Mouse (Mus musculus): ENCODE results near the gene Irf2bpl. TPM values are rescaled to one million over a fixed set of nuclear protein-coding genes. Genes with fewer than 3 reads are reported as not detected.

The Irf2bpl gene
- total RNA-seq (2021): 10 to 100 TPM; 68.0 to 70.8 TPM

DNA sequence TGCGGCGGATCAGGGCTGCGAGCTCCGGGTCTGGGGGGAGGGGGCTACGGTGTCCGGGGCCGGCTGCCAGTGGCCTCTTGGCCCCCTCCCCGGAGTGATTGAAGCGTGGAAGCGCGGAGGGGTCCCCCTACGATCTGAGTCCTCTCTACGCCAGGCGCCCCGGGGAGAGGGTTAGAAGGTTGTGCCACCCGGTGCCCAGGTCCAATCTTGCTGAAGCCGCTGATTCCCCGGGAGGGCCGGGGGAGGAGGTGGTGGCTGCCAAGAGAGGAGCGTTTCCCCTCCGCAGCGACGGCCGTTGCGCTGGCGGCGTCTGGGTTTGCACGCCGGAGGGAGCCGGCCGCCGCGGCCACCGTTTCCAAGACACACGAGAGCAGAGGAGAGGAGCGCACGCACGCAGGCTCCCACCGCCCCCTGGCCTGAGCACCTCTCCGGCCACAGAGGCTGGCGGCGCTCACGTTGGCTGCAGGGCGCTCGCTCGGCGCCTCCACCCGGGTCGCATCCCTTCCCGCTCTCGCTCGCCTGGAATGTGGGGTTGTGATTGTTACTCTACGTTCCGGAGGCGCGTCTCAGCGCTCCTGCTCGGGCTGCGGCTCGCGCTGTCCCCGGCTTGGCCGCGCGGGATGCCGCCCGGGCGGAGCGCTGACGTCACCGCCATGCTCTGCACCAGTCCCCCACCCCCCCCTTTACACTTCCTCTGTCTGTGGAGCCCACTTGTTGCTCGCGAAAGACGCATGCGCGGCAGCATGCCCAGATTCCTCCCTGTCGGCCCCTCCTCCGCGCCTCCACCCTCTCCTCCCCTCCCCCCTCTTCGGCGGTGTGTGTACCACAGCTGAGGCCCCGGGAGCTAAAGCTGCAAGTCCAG, at the start of gene Irf2bpl:
Gene Irf2bpl, minus strand, starts transcription at position 602 of the 862 bp plus-strand sequence.
- DNase-seq (ENCODE audit: extremely low spot score in 1 of 2, low spot score in 1 of 2): peak; percentile 98 to 100

DNA sequence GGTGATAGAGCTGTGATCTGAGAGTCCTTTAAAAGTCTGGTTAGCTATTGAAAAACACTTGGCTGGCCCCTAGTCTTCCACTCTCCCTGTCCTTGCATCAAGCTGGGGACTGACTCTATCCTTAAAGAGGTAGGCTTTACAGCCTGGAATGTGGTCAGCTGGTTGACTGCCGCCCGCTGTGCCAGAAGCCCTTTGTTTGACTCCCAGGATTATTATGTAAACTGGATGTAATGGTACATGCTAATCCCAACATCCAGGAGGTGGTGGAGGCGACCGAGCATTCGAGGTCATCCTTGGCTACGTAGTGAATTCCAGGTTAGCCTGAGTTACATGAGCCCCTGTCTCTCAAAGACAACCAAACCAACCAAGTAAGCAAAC, 48.0 kb upstream of the Irf2bpl start:
- no peak for DNase-seq (ENCODE audit: extremely low spot score in 1 of 2, low spot score in 1 of 2)

DNA sequence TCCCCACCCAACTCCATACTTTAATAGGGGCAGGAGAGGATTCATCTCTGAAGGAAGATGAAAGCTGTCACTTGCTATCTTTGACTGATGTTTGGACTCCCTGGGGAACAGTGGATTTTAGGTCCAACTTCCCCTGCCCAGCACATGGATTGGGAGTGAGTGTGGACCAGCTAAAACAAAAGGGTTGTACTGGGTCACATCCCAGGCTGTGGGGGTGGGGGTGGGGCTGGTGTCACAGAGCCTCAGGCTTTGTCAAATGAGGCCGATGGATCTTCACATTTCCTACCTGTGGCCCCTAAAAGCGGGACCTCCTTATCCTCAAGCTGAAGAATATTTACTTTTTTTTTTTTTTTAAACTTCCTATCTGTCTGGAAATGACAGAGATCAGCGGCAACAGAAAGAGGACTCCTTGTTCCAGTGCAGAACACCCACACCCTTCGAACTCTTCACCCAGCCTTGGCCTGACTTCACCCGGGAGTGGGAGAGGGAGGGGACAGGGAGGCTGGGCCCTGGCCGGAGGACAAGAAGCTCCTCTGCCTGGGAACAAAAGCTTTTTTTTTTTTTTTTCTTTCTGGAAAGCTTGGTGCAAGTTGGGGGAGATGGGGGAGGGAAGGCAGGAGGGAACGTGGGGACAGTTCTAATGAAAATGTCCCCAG, 47.4 kb upstream of the Irf2bpl start:
- no peak for DNase-seq (ENCODE audit: extremely low spot score in 1 of 2, low spot score in 1 of 2)

DNA sequence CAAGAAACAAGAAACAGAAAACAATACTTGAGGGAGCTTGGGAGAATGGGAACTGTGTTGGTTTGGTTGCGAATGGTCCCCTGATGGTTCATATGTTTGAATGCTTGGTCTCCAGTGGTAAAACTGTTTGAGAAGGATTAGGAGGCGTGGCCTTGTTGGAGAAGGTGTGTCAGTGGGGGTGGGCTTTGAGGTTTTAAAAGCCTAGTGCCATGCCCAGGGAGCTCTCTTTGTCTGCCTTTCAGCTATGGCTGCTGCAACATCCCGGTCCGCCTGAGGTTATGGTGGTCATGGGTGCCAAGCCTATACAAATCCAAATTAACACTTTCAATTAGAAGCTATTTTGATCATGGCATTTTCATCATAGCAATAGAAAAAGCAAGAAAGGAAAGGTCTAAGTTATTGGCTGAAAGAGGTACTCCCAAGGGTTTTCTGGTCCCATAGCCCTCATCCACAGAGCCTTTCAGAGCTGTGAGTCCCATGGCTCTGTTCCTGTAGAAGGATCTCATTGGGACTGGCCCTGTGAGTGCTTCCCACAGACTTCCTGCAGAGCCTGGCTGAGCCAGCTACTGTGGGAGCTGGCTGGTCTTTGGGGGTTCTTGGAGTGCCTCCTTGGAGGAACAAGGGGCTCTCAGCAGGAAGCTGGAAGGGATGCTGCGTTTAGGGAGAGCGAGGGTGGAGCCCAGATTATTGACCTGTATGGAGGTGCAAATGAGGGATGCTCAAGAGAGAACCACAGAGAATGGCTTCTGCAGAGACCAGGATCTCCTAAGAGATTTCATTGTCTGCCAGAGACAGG, 46.5 kb upstream of the Irf2bpl start:
- no peak for DNase-seq (ENCODE audit: extremely low spot score in 1 of 2, low spot score in 1 of 2)

DNA sequence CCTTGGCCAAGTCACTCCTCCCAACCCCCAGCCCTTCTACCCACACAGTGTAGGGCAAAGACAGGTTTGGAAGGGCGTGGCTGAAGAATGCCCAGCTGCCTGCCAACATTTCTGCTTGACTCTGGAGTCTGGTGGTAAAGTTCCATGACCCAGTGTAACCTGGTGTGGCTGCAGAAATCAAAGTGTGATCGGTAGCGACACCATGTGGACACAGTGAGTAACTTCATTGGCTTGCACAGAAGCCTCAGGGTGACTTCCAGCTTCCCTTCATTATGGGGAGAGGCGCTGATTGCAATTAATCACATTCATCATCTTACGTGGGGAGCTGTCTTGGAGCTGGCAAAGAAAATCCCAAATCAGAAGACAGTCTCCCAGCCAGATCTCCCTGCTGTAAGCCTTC, 39.2 kb upstream of the Irf2bpl start:
- DNase-seq (ENCODE audit: extremely low spot score in 1 of 2, low spot score in 1 of 2): peak; percentile 59 to 79

DNA sequence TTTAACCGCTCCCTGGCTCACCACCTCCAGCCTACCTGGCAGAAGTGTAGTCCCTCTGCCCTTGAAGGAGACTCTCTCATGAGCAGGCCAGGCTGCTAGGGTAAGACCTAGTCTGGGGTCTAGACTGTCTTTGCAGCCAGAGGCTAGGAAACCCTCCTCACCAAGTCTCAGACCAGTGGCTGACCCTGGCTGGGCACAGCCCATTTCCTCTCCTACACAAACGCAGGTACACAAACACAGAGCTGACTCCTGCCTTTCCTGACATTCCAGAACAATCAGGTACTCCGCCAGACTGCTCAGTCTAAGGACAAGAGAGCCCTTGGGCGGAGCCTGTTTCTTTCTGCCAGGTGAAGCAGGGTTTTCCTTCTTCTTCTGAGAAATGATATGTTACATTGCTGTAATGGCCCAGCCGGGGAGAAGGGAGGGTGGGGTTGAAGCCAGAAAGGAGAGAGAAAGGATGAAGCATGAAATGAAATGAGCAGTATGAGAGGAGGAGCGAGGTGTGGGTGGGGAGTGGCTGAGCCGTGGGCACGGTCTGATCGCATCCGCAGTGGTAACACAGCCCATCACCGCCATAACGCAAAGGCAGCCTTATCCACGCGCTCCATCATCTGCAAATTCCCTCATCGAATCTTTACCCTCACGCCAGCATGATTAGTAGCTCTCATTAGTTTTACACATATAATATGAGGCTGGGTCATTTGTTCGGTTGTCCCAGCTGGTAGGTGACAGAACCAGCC, 34.6 kb upstream of the Irf2bpl start:
- no peak for DNase-seq (ENCODE audit: extremely low spot score in 1 of 2, low spot score in 1 of 2)

DNA sequence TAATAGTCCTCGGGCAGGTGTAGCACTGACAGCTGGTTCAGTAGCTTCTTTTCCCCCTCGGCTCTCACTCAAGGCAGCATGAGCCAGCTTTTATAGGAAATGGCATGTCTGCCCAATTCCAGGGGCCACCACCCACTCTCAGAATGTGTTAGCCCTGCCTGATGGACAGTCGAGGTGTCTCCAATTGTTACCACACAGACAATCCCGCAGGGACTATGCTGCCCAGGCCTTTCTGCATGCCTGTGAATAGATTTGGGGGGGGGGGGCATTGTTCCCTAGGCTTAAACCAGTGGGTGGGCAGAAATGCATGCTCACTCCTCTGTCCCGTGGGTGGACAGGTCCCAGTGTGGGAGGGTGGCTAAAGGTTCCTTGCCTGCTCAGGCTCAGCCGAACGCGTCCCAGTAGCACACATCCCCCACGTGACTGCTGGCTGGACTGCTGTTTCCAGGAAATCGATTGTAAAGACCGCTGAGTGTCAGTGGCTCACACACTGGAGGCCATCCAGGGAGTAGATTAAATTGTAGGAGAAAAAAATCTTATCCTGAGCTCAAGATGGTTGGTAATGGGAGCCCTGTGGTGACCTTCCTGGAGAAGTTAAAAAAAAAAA, 33.9 kb upstream of the Irf2bpl start:
- no peak for DNase-seq (ENCODE audit: extremely low spot score in 1 of 2, low spot score in 1 of 2)

DNA sequence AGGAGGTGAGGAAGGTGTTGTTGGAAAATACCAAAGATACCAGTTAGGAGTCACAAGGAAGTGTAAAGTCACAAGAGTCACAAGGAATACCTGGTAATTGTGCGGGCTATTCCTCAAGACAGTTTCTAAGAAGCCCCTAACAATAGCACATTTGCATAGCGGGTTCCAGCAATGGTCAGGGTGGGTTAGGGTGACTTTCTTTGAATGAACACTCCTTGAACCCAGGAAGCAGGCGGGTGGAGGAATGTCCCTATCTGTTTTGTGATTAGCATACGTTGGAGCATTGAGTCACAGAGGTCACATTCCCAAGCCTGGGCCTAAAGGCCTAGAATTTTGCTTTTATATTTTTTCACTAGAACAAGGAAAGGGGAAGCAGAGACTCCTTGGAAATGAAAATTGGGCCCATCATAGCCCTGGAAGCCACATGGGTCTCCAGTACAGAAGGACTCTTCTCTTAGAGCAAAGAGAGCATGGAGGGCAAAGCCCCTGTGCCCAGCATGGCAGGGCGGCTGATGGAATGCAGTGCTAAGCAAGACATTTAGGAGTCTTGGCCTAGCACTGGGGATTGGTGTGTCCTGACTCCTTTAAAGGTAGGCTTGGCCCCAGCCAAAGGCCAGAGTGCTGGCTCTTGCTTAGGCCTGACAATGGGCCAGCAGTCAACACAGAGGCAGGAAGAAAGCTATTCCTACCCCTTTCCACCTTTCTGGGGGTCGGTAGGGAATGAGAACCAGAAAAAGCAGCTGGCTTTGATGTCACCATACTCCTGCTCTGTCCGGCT, 32.4 kb upstream of the Irf2bpl start:
- no peak for DNase-seq (ENCODE audit: extremely low spot score in 1 of 2, low spot score in 1 of 2)

DNA sequence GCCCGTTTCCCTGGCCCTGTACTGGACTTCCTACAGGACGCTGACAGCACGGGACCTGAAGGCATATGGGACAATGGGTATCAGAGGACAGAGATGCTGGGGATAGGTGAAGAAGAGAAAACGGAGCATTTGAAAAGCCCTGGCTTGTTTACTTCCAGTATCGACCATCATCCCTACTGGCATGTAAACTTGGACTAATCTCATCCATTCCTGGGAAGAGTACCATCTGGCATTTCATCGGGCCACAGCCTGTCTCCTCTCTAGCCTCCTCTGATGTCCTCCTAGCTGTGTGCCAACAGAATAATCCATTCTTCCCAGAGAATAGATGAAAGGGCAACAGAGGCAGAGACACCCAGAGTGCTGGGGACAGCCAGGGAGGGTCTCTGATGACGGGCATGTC, 31.0 kb upstream of the Irf2bpl start:
- no peak for DNase-seq (ENCODE audit: extremely low spot score in 1 of 2, low spot score in 1 of 2)

DNA sequence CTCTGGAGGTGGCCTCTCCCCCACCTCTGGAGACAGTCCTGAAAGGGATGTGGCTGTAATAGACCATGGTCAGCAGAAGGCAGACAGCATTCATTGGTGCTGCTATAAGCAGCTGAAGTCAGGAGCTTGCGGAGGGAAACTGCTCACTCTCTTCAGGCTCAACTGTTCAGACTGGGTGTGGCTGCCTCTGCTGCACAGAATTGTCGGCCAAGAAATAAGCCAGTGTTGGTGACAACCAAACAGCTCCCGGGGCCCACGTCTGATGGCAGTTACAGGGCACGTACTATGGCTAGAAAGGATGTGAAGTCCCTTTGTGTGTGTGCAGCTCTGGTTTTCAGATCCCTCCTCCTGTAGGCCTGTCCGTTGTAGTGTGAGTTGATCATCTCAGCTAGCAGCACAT, 30.2 kb upstream of the Irf2bpl start:
- DNase-seq (ENCODE audit: extremely low spot score in 1 of 2, low spot score in 1 of 2): no peak

DNA sequence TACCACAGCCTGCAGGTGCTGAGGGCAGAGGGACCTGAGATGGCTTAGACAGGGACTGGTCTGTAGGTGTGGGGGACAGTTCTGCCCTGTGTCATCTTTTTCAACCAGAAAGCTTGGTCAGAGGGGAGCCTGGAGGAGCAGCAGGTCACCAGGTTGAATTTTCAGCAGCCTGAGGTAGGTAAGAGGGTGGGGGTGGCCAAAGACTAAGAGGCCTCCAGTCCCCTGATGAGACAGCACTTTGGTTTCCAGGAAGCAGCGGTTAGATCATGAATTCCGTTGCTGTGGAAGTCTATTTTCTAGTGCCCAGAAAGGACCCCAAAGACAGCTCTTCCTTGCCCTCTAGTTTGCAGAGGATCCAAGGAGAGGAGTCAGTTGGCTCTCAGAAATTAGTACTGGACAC, 29.8 kb upstream of the Irf2bpl start:
- no peak for DNase-seq (ENCODE audit: extremely low spot score in 1 of 2, low spot score in 1 of 2)

DNA sequence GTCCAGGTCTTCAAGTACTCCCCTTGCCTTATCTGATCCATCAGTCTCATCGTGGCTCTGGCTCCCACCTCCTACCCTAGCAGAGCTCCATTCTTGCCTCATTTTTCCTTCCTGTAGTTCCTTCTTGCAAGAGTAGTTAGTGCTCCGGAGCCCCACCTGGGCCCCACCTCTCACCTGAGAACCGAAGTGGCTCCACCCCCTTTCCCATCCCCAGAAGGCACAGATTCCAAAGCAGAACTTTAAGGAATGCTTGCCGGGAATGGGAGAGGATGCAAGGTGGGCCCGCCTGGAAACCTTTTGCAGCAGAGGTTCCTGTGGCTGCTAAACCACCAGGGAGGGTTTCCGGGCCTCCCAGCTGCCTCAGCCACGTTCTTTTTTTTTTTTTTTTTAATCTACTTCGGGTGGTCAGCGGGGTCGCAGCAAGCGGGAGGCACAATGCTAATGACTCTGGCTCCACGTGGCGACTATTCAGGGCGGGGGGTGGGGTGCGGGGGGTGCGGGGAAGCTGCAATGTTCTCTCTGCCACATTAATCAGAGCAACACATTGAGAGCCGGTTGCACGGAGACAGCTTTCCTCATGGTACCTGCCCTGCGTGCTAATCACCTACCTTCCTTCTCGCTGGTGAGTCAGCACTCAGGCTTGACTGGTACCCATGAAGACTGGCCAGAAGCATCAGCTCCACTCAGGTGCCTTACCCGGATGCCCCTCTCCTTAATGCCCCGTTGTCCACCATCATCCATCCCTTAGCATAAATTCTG, 27.9 kb upstream of the Irf2bpl start:
- no peak for DNase-seq (ENCODE audit: extremely low spot score in 1 of 2, low spot score in 1 of 2)

DNA sequence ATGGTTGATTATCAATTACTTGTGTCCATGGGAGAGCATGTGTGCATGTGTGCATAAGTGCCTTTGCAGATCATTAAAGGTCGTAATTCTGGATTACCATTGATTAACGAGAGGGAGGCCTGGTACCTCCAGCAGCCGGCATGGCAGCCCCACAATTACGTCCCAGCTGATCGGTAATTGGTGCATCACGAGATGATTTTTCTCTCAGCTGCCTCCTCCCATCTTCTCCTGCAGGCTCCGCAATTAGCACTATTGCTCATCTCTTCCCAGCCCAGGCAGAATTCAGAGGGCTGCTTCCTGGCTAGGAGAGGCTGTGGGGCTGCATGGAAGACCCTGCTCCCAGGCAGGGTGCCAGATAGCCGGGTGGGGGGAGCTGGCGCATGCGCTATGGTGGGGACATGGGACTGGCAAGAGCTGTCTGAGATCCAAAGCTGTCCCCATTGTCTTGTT, 26.9 kb upstream of the Irf2bpl start:
- peak; percentile 60 to 68 for DNase-seq (ENCODE audit: extremely low spot score in 1 of 2, low spot score in 1 of 2)

DNA sequence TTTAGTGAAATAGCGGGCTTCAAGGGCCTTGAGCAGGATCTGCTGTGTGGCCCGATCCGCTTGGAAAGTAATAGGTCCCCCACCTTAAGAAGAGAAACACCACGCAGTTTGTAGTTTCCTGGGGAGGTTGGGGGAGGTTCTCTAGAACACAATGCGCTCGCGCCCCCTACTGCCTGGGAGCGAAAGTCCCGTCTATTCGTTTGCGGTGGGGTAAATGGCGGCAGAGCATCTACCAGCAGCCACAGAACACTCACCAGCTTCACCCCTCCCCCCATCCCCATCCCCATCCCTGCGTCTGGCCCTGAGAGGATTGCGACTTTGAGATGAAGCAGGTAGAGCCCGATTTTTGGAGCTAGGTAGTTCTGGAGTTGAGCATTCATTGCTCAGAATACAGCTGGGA, 21.8 kb upstream of the Irf2bpl start:
- DNase-seq (ENCODE audit: extremely low spot score in 1 of 2, low spot score in 1 of 2): peak; percentile 80 to 94

DNA sequence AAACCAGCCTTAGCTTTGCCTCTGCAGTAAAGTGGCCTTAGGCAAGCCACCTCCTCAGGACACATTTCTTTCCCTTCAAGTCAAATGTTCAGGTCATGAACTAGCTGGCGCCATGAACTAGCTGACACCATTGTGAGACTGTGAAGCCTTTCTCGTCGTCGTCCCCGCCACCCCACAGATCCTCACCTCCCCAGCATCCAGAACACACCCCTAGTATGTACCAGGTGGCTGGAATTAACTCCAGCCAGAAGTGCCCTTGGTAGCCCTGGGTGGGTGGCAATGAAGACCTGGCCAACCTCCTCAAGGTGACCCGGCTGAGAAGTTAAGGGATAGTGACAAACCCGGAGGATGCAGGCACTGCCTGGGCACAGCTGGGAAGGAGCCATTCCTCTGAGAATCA, 21.3 kb upstream of the Irf2bpl start:
- DNase-seq (ENCODE audit: extremely low spot score in 1 of 2, low spot score in 1 of 2): no peak

DNA sequence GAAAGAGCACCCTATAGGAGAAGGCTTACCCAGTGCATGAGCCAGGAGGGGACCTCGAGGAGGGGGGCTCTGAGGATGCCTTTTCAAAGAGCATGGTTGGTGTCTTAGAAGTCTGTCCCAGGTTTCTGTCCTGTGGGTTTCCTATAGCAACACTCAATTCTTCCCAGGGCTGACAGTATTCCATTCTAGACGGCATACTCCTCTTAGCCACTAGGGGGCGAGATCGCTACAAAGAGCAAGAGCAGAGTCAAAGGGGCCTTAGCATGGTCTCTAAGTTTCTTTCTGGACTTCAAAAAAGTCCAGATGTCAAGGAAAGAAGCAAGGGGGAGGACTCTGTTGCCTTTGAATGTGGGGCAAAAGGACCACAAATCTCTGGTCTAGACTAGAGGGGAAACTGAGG, 20.6 kb upstream of the Irf2bpl start:
- DNase-seq (ENCODE audit: extremely low spot score in 1 of 2, low spot score in 1 of 2): no peak

DNA sequence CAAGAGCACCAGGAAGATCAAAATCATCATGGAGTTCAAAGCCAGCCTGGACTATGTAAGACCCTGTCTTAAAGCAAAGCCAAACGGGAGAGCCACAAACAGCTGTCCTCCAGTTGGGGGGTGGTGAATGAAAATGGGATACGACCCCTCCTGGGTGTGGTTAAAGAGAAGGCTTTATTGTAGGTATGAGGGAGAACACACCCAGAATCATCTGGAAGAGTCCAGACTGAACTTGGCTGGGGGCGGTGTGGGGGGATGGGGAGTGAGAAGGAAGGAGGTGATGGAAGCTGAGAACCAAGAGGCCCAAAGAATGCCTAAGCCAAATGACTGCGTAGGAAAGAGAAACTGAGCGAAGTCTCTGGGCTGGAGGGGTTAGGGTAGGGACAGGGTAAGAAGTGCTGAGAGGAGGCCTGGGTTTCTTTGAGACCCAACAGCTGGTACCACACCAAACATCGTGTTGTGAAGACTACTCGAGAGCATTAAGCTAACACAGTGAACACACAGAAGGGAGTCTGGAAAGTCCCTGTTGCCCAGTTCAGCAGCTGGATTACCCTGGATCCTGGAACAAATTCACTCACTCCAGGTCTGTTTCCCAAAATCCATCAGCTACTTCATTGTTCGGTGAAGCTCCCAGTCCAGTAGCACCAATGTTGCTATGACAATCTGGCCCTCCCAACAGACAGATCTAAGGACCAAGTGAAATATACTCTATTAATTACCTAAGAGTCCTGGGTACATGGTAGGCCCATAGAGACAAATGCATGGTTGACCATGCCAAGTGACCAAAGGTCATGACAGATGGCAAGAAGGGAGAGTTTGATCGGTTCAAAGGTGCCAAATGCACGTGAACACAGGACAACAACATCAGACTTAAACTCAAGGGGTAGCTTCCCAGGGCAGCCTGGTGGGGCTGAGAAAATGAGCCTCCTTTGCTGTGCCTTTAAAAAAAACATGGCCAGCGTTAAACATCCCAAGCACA, 19.5 kb upstream of the Irf2bpl start:
- no peak for DNase-seq (ENCODE audit: extremely low spot score in 1 of 2, low spot score in 1 of 2)
